Mouse (Mus musculus) gastrocnemius, postnatal 36 days (tissue): ENCODE results near the gene Tekt4. TPM values are rescaled to one million over a fixed set of nuclear protein-coding genes. Genes with fewer than 3 reads are reported as not detected.

ENCODE experiments used
- total RNA-seq, 2 experiments: library from RNA; stranded (reverse); gene quantifications; 2 replicates each; pipeline ENCODE4 v1.2.3; 2021

Gene Tekt4
- total RNA-seq, 2 experiments from 2014 or later, result not detected

Other genes with a start within 250 kb of the Tekt4 start
- gene Gnptg, start 214.5 kb upstream of the Tekt4 start, total RNA-seq, result 10 to 100 TPM; 13.8 to 14.1 TPM
- 10 to 100 TPM; 15.8 to 18.4 TPM for gene Tsr3, start 214.4 kb upstream of the Tekt4 start, total RNA-seq
- not detected for gene Baiap3, start 198.3 kb upstream of the Tekt4 start, total RNA-seq
- 10 to 100 TPM; 55.0 to 60.6 TPM for gene Ube2i, start 180.0 kb upstream of the Tekt4 start, total RNA-seq
- under 1 TPM; 0.20 to 0.36 TPM for gene Prss34, start 156.2 kb upstream of the Tekt4 start, total RNA-seq
- not detected for gene Prss28, start 146.0 kb upstream of the Tekt4 start, total RNA-seq
- not detected for gene Prss29, start 136.0 kb upstream of the Tekt4 start, total RNA-seq
- gene Tpsab1, start 109.1 kb upstream of the Tekt4 start, total RNA-seq, result 1 to 10 TPM; 1.1 to 1.3 TPM
- 1 to 10 TPM; 2.7 to 3.5 TPM for gene Tpsb2, start 88.3 kb upstream of the Tekt4 start, total RNA-seq
- under 1 TPM in 1 of 2 experiments, not detected in 1; 0.26 TPM for gene Tpsg1, start 85.3 kb upstream of the Tekt4 start, total RNA-seq
- 1 to 10 TPM in 1 of 2 experiments, under 1 TPM in 1; 0.94 to 1.2 TPM for gene Cacna1h, start 20.8 kb upstream of the Tekt4 start, total RNA-seq
- not detected for gene Sstr5, start 42.7 kb downstream of the Tekt4 start, total RNA-seq
- gene Sox8, start 116.1 kb downstream of the Tekt4 start, total RNA-seq, result 1 to 10 TPM; 1.9 to 2.0 TPM
- gene Lmf1, start 124.5 kb downstream of the Tekt4 start, total RNA-seq, result 10 to 100 TPM; 13.1 to 13.9 TPM